Mouse (Mus musculus): ENCODE measurements at regions not wholly inside any gene's neighbourhood (a gene's known extent, or its start where the extent isn't known, plus 50 kb on each side); places are given as distances from the start of the nearest gene placed in this dataset.

DNA sequence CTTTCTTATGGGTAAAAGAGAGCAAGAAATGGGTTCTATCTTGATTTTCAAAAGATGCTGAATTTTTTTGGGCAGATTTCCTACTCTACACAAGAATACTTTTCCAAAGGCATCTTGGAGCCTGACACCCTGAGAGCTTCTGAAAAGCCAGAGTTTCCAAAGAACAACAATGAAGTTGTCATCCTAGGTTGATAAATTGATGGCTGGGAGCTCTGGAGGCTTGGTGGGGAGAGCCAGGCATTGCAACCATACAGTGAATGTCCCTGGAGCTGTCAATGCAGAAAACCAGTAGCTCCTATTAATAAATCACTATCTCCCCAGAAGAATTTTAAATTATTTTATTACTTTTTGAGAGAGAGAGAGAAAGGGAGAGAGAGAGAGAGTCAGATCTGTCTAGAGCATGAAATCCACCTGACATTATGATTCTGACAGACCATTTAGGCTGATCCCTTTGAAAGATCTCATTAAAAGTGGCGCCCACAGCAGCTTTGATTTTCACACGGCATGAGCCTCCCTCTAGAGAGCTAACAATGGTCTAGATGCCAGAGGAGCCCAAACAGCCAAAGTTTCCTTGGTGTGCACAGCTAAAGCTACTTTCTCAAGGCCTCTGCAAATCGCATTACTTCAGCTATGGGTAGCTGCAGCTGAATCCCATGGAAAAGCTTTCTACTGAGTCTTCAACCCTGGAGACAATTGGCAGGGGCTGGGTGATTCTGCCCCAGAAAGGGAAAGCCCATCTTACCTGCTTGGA is 395.4 kb downstream of the Mllt3 start:
- H3K4me2 ChIP-seq (ENCODE audit: low read length), result no peak overlapping the region
- ATAC-seq, result no peak
- 16% methylated on average over 3 of the region's 3 CpGs for WGBS
- H3K27ac ChIP-seq (ENCODE audit: low read length), result no peak overlapping the region
- H3K36me3 ChIP-seq (ENCODE audit: control insufficient read depth, insufficient read depth), result no peaks in the 10 kb centered on the region
- H3K4me1 ChIP-seq (replicated peaks; ENCODE audit: control insufficient read depth, insufficient read depth, low read length), result peaks cover 5% of the 10 kb centered on the region; the same call in 1 of the 2 replicates
- no peaks in the 10 kb centered on the region for H3K27me3 ChIP-seq (replicated peaks; ENCODE audit: control insufficient read depth, insufficient read depth, low read length)
- no peak overlapping the region for H3K9ac ChIP-seq (replicated peaks; ENCODE audit: low read depth, low read length)
- no peak overlapping the region for H3K4me3 ChIP-seq (replicated peaks; ENCODE audit: low read length)
- H3K9me3 ChIP-seq (ENCODE audit: control insufficient read depth, low read length), result no peaks in the 10 kb centered on the region

- Histone ChIP-seq H3K4me2 (ENCODE audit: low read length) (no peak overlapping the region), H3K4me1 (replicated peaks; ENCODE audit: control insufficient read depth, insufficient read depth, low read length) (no peaks in the 10 kb centered on the region), H3K9ac (replicated peaks; ENCODE audit: low read depth, low read length) (no peak overlapping the region), H3K9me3 (ENCODE audit: control insufficient read depth, low read length) (no peaks in the 10 kb centered on the region), H3K27me3 (replicated peaks; ENCODE audit: control insufficient read depth, insufficient read depth, low read length) (no peaks in the 10 kb centered on the region), H3K4me3 (replicated peaks; ENCODE audit: low read length) (no peak overlapping the region), H3K27ac (ENCODE audit: low read length) (no peak overlapping the region), H3K36me3 (ENCODE audit: control insufficient read depth, insufficient read depth) (no peaks in the 10 kb centered on the region)
- ATAC-seq, result no peak
- WGBS, result 97% methylated on average over 1 of the region's 1 CpGs
Observed at GRCm38 (mm10) chr4:87611116-87611515, 380.8 kb upstream of the Slc24a2 start.

- 81% methylated on average over 3 of the region's 3 CpGs for WGBS
- no peak overlapping the region for H3K4me2 ChIP-seq (ENCODE audit: low read length)
- no peak overlapping the region for H3K27ac ChIP-seq (ENCODE audit: low read length)
- ATAC-seq, result no peak
- no peaks in the 10 kb centered on the region for H3K27me3 ChIP-seq (replicated peaks; ENCODE audit: control insufficient read depth, insufficient read depth, low read length)
- H3K4me3 ChIP-seq (replicated peaks; ENCODE audit: low read length), result no peak overlapping the region
- H3K9ac ChIP-seq (replicated peaks; ENCODE audit: low read depth, low read length), result no peak overlapping the region
- 0 out of 2 replicates have a peak, but pooled peaks cover 5% of the 10 kb centered on the region for H3K4me1 ChIP-seq (replicated peaks; ENCODE audit: control insufficient read depth, insufficient read depth, low read length)
- no peaks in the 10 kb centered on the region for H3K36me3 ChIP-seq (ENCODE audit: control insufficient read depth, insufficient read depth)
- H3K9me3 ChIP-seq (ENCODE audit: control insufficient read depth, low read length), result no peaks in the 10 kb centered on the region
Observed at GRCm38 (mm10) chr4:87593644-87594043, 363.4 kb upstream of the Slc24a2 start.

DNA sequence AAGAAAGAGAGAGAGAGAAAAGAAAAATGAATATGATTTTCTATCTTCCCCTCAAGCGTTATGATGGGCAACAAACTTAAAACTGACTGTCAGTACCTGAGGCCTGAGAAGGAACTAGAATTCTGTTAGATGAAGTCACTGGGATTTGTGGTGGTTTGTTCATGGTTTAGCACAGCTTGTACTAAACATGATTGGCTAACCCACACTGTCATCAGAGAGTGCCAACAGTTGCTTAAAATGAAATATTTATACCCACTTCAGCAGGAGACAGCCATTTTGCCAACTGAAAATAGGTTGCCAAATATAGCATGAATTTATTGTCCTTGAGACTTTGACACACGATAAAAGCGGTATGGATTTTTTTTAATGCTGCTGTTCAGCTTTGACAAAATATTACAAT is 360.5 kb upstream of the Slc24a2 start:
- peak; percentile 61 for ATAC-seq
- no peak overlapping the region for H3K27ac ChIP-seq (ENCODE audit: low read length)
- WGBS, result 77% methylated on average over 3 of the region's 3 CpGs

DNA sequence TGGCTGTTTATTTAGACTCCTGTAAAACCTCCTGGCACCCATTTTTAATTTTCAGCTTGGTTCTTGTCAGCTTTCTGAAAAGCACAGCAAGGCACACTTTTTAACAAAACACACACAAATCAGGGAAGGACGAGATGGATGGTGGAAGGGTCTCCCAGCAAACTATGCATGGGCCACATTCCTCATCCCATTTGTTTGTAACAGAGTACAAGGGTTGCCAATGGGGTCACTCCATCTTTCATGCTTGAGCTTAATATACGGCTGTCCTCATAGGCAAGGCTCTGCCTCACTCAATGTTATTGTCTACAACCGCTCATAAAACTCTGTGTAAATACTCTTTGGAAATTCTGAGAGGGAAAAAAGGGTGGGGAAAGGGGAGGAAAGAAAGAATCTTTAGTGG is 347.9 kb upstream of the Slc24a2 start:
- Histone ChIP-seq H3K9me3 (ENCODE audit: control insufficient read depth, low read length) (no peaks in the 10 kb centered on the region), H3K4me2 (ENCODE audit: low read length) (no peak overlapping the region), H3K27me3 (replicated peaks; ENCODE audit: control insufficient read depth, insufficient read depth, low read length) (no peaks in the 10 kb centered on the region), H3K27ac (ENCODE audit: low read length) (no peak overlapping the region), H3K4me3 (replicated peaks; ENCODE audit: low read length) (no peak overlapping the region), H3K4me1 (replicated peaks; ENCODE audit: control insufficient read depth, insufficient read depth, low read length) (no peaks in the 10 kb centered on the region), H3K9ac (replicated peaks; ENCODE audit: low read depth, low read length) (no peak overlapping the region), H3K36me3 (ENCODE audit: control insufficient read depth, insufficient read depth) (no peaks in the 10 kb centered on the region)
- 67% methylated on average over 3 of the region's 3 CpGs for WGBS
- ATAC-seq, result no peak

More for the DNA sequence above, 360.5 kb upstream of the Slc24a2 start:
- Histone ChIP-seq H3K9me3 (ENCODE audit: control insufficient read depth, low read length) (no peaks in the 10 kb centered on the region), H3K4me2 (ENCODE audit: low read length) (no peak overlapping the region), H3K9ac (replicated peaks; ENCODE audit: low read depth, low read length) (no peak overlapping the region), H3K4me3 (replicated peaks; ENCODE audit: low read length) (no peak overlapping the region), H3K27me3 (replicated peaks; ENCODE audit: control insufficient read depth, insufficient read depth, low read length) (no peaks in the 10 kb centered on the region), H3K36me3 (ENCODE audit: control insufficient read depth, insufficient read depth) (no peaks in the 10 kb centered on the region), H3K4me1 (replicated peaks; ENCODE audit: control insufficient read depth, insufficient read depth, low read length) (0 out of 2 replicates have a peak, but pooled peaks cover 5% of the 10 kb centered on the region)

DNA sequence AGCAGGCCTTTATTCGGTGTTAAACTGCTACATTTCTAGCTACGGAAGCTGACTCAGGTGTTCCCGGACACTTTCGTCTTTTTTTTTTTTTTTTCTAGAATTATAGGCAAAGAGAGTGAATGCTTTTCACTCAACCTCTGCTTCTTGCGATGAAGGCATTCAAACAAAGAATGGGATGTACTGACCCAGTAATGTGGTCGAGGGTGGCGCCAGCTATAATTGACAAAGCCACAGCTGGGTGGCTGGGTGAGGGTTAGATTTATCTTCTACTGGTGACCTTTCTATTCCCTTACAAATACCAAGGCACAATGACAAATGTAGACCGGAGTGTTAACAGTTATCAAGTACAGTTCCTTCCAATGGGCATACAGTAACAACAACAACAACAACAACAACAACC is 340.7 kb upstream of the Slc24a2 start:
- no peaks in the 10 kb centered on the region for H3K27me3 ChIP-seq (replicated peaks; ENCODE audit: control insufficient read depth, insufficient read depth, low read length)
- no peak overlapping the region for H3K27ac ChIP-seq (ENCODE audit: low read length)
- H3K9me3 ChIP-seq (ENCODE audit: control insufficient read depth, low read length), result no peaks in the 10 kb centered on the region
- ATAC-seq, result no peak
- H3K36me3 ChIP-seq (ENCODE audit: control insufficient read depth, insufficient read depth), result no peaks in the 10 kb centered on the region
- no peak overlapping the region for H3K9ac ChIP-seq (replicated peaks; ENCODE audit: low read depth, low read length)
- peaks cover 3% of the 10 kb centered on the region for H3K4me1 ChIP-seq (replicated peaks; ENCODE audit: control insufficient read depth, insufficient read depth, low read length)
- WGBS, result 66% methylated on average over 8 of the region's 8 CpGs
- no peak overlapping the region for H3K4me3 ChIP-seq (replicated peaks; ENCODE audit: low read length)
- H3K4me2 ChIP-seq (ENCODE audit: low read length), result peak overlapping the region; percentile 33

DNA sequence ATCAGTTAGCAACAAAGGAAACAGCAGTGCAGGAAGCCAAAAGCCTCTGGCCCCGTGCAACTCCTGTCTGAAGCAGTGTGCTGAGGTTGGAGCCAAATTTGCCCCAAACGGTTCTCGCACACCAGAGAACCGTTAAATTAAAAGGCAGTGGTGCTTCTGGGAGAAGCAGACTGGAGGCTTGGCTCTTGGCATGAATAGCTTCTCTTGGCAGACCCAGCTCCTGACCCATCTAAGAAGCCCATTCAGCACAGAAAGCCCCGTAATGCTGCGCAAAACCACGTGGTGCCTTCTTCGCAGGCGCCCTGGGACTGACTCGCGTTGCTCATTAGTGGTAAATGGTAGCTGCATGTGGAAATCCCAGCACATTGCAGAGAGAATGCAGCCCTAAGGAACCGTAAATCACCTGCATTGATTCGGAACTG is 340.2 kb upstream of the Slc24a2 start:
- ATAC-seq, result peak; percentile 97
- no peak overlapping the region for H3K27ac ChIP-seq (ENCODE audit: low read length)
- H3K4me3 ChIP-seq (replicated peaks; ENCODE audit: low read length), result peak overlapping the region; percentile 24; the same call in 1 of the 2 replicates
- 43% methylated on average over 13 of the region's 13 CpGs for WGBS
- peaks cover 3% of the 10 kb centered on the region for H3K4me1 ChIP-seq (replicated peaks; ENCODE audit: control insufficient read depth, insufficient read depth, low read length)
- peak overlapping the region; percentile 33 for H3K4me2 ChIP-seq (ENCODE audit: low read length)
- no peaks in the 10 kb centered on the region for H3K36me3 ChIP-seq (ENCODE audit: control insufficient read depth, insufficient read depth)
- H3K9me3 ChIP-seq (ENCODE audit: control insufficient read depth, low read length), result no peaks in the 10 kb centered on the region
- H3K27me3 ChIP-seq (replicated peaks; ENCODE audit: control insufficient read depth, insufficient read depth, low read length), result no peaks in the 10 kb centered on the region
- 0 out of 2 replicates have a peak overlapping the region, but pooled peaks have one; percentile 9 for H3K9ac ChIP-seq (replicated peaks; ENCODE audit: low read depth, low read length)

GRCm38 (mm10) chr4:87566616-87567015 is 336.3 kb upstream of the Slc24a2 start:
- no peak overlapping the region for H3K4me2 ChIP-seq (ENCODE audit: low read length)
- no peaks in the 10 kb centered on the region for H3K27me3 ChIP-seq (replicated peaks; ENCODE audit: control insufficient read depth, insufficient read depth, low read length)
- no peak overlapping the region for H3K27ac ChIP-seq (ENCODE audit: low read length)
- 75% methylated on average over 2 of the region's 2 CpGs for WGBS
- no peaks in the 10 kb centered on the region for H3K36me3 ChIP-seq (ENCODE audit: control insufficient read depth, insufficient read depth)
- H3K9ac ChIP-seq (replicated peaks; ENCODE audit: low read depth, low read length), result no peak overlapping the region
- peaks cover 3% of the 10 kb centered on the region for H3K4me1 ChIP-seq (replicated peaks; ENCODE audit: control insufficient read depth, insufficient read depth, low read length)
- ATAC-seq, result no peak
- H3K9me3 ChIP-seq (ENCODE audit: control insufficient read depth, low read length), result no peaks in the 10 kb centered on the region
- H3K4me3 ChIP-seq (replicated peaks; ENCODE audit: low read length), result no peak overlapping the region

- Histone ChIP-seq H3K4me2 (ENCODE audit: low read length) (no peak overlapping the region), H3K9ac (replicated peaks; ENCODE audit: low read depth, low read length) (no peak overlapping the region), H3K27me3 (replicated peaks; ENCODE audit: control insufficient read depth, insufficient read depth, low read length) (no peaks in the 10 kb centered on the region), H3K4me3 (replicated peaks; ENCODE audit: low read length) (no peak overlapping the region), H3K9me3 (ENCODE audit: control insufficient read depth, low read length) (no peaks in the 10 kb centered on the region), H3K36me3 (ENCODE audit: control insufficient read depth, insufficient read depth) (no peaks in the 10 kb centered on the region), H3K27ac (ENCODE audit: low read length) (no peak overlapping the region), H3K4me1 (replicated peaks; ENCODE audit: control insufficient read depth, insufficient read depth, low read length) (no peaks in the 10 kb centered on the region; the same call in 1 of the 2 replicates)
- 91% methylated on average over 3 of the region's 3 CpGs for WGBS
- no peak for ATAC-seq
Observed at GRCm38 (mm10) chr4:87554912-87555311, 324.6 kb upstream of the Slc24a2 start.

Measured in forebrain, embryonic 16.5 days (tissue).